Mouse (Mus musculus): ENCODE measurements around the gene Olfr628. TPM values are rescaled to one million over a fixed set of nuclear protein-coding genes. Genes with fewer than 3 reads are reported as not detected.

Olfr628 gene
- not detected in 2 replicates for total RNA-seq (2012; rRNA removed)
- not detected for polyA plus RNA-seq (2012; ENCODE audit: insufficient read depth in 1 of 2, insufficient read length in 2 of 2, low read depth in 1 of 2, low replicate concordance in 2 of 2, missing spikeins in 1 of 2)

DNA sequence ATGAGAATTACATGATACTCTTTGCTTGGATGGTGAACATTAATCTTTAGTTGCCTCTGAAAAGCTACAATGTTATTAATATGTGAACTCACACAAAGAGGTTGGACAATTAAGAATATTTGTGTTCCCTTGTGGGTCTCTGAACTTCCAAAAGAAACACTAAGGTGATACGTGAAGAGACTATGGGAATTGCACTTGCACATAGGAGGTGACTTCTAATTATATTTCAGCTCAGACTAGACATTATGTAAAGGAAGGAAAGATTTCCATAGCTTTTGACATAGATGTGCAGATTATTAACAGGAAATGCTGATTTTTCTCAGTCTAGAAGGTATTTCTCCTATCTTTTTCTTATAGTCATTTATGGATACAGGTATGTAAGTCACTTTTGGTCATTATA lies at the start of gene Olfr628:
Gene Olfr628 (plus strand): TSS at position 301 of the 400 bp plus-strand sequence.
- Histone ChIP-seq H3K4me1 (ENCODE audit: control insufficient read depth in 1 of 2, insufficient read depth in 2 of 2, low read length in 2 of 2) (no peaks in the 10 kb centered on the region), H3K79me2 (ENCODE audit: control insufficient read depth, insufficient read depth, low read length, poor library complexity) (no peaks in the 10 kb centered on the region), H3K4me3 (ENCODE audit: control insufficient read depth in 1 of 2, insufficient read depth in 1 of 2, low read depth in 2 of 2, low read length in 2 of 2) (no peak within 1 kb of the TSS), H3K9me3 (replicated peaks; ENCODE audit: insufficient read depth, low read length) (no peaks in the 10 kb centered on the region), H3K27me3 (ENCODE audit: control insufficient read depth in 1 of 2, insufficient read depth in 2 of 2, low read length in 2 of 2) (no peaks in the 10 kb centered on the region), H3K36me3 (ENCODE audit: control insufficient read depth in 1 of 2, insufficient read depth in 2 of 2, low read length in 2 of 2) (no peaks in the 10 kb centered on the region), H3K27ac (ENCODE audit: control insufficient read depth, low read depth, low read length) (no peak within 1 kb of the TSS), H3K9ac (ENCODE audit: control insufficient read depth, low read depth, low read length, poor library complexity, severe bottlenecking) (no peak within 1 kb of the TSS)
- TF ChIP-seq SIN3A (IDR thresholded peaks at IDR 0.05; ENCODE audit: low read length), result no peak
- no peak for TF ChIP-seq ZC3H11A (IDR thresholded peaks at IDR 0.05; ENCODE audit: low read depth, low read length)
- TF ChIP-seq SMC3 (IDR thresholded peaks at IDR 0.05; ENCODE audit: low read depth, low read length), result no peak
- TF ChIP-seq ZMIZ1 (IDR thresholded peaks at IDR 0.05; ENCODE audit: low read depth, low read length), result no peak
- TF ChIP-seq TCF12 (IDR thresholded peaks at IDR 0.05; ENCODE audit: low read depth, low read length), result no peak
- no peak for TF ChIP-seq NELFE (IDR thresholded peaks at IDR 0.05; ENCODE audit: low read depth, low read length)
- no peak for TF ChIP-seq MAZ (IDR thresholded peaks at IDR 0.05; ENCODE audit: low read depth, low read length)
- no peak for TF ChIP-seq ZKSCAN1 (IDR thresholded peaks at IDR 0.05; ENCODE audit: low read depth, low read length)
- TF ChIP-seq MYC (IDR thresholded peaks at IDR 0.05; ENCODE audit: low read depth, low read length), result no peak
- TF ChIP-seq GABPA (IDR thresholded peaks at IDR 0.05; ENCODE audit: low read depth, low read length), result no peak
- no peak for TF ChIP-seq POLR2AphosphoS2 (IDR thresholded peaks at IDR 0.05; ENCODE audit: low read length)
- TF ChIP-seq GATA1 (IDR thresholded peaks at IDR 0.05; ENCODE audit: low read depth, low read length), result no peak
- DNase-seq (ENCODE audit: low read depth, low spot score), result no peak

DNA sequence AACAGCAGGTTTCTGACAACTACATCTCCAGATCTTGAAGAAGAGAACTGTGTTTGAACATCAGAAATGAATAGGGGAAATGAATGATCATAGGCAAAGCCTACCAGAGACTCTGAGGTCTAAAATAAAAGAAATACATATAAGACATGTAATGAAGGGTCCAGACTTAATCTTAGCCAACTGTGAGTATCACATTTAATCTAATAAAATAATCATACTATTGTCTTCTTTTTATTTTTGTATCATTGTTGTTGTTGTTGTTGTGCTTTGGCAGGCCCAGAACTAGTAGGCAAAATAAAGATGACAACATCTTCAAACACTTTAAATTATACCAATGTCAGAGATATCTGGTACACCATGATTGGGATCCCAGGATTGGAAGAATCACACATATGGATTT lies 47.8 kb upstream of the Olfr628 start, which contains the start of gene Olfr625-ps1:
Gene Olfr625-ps1 (plus strand): TSS at position 301 of the 400 bp plus-strand sequence.
- Histone ChIP-seq H3K4me3 (ENCODE audit: control insufficient read depth in 1 of 2, insufficient read depth in 1 of 2, low read depth in 2 of 2, low read length in 2 of 2) (no peak within 1 kb of the TSS), H3K27me3 (ENCODE audit: control insufficient read depth in 1 of 2, insufficient read depth in 2 of 2, low read length in 2 of 2) (no peaks in the 10 kb centered on the region; a peak in 1 of 4 replicates), H3K4me1 (ENCODE audit: control insufficient read depth in 1 of 2, insufficient read depth in 2 of 2, low read length in 2 of 2) (no peaks in the 10 kb centered on the region), H3K9me3 (replicated peaks; ENCODE audit: insufficient read depth, low read length) (no peaks in the 10 kb centered on the region), H3K79me2 (ENCODE audit: control insufficient read depth, insufficient read depth, low read length, poor library complexity) (no peaks in the 10 kb centered on the region), H3K36me3 (ENCODE audit: control insufficient read depth in 1 of 2, insufficient read depth in 2 of 2, low read length in 2 of 2) (no peaks in the 10 kb centered on the region), H3K9ac (ENCODE audit: control insufficient read depth, low read depth, low read length, poor library complexity, severe bottlenecking) (no peak within 1 kb of the TSS), H3K27ac (ENCODE audit: control insufficient read depth, low read depth, low read length) (no peak within 1 kb of the TSS)
- TF ChIP-seq SIN3A (IDR thresholded peaks at IDR 0.05; ENCODE audit: low read length), result no peak
- TF ChIP-seq ETS1 (IDR thresholded peaks at IDR 0.05; ENCODE audit: low read depth, low read length), result no peak
- no peak for TF ChIP-seq MYC (IDR thresholded peaks at IDR 0.05; ENCODE audit: low read depth, low read length)
- TF ChIP-seq MYB (IDR thresholded peaks at IDR 0.05; ENCODE audit: low read depth, low read length), result no peak
- no peak for TF ChIP-seq NRF1 (IDR thresholded peaks at IDR 0.05; ENCODE audit: insufficient read depth, low read depth, low read length, poor library complexity, severe bottlenecking)
- no peak for TF ChIP-seq E2F4 (IDR thresholded peaks at IDR 0.05; ENCODE audit: borderline replicate concordance, low read depth, low read length)
- TF ChIP-seq TAL1 (IDR thresholded peaks at IDR 0.05; ENCODE audit: low read length), result no peak
- TF ChIP-seq ZC3H11A (IDR thresholded peaks at IDR 0.05; ENCODE audit: low read depth, low read length), result no peak
- DNase-seq (ENCODE audit: low read depth, low spot score), result no peak
